Mouse (Mus musculus) embryonic facial prominence, embryonic 15.5 days (tissue): ENCODE measurements around the gene Abca1. TPM values are rescaled to one million over a fixed set of nuclear protein-coding genes. Genes with fewer than 3 reads are reported as not detected.

Experiments
- ATAC-seq: fragments of 200-750 bp; cut with Nextera tagmentation; 2 replicates; pipeline ENCODE4 v1.8.0; 2017; ENCODE audit warnings: low read depth, moderate TSS enrichment; ENCODE audit not compliant: insufficient number of reproducible peaks, low FRiP score, low TSS enrichment
- H3K27ac ChIP-seq: fragments of 300-500 bp; sonication (generic); replicated peaks from 2 replicates; pipeline ENCODE4 v1.5.1; 2015; ENCODE audit warnings: mild to moderate bottlenecking, inconsistent platforms
- H3K27me3 ChIP-seq: fragments of 300-500 bp; sonication (generic); 2 replicates; pipeline ENCODE4 v1.6.1; 2015; ENCODE audit warnings: inconsistent platforms
- H3K36me3 ChIP-seq: fragments of 300-500 bp; sonication (generic); 2 replicates; pipeline ENCODE4 v1.6.1; 2015; ENCODE audit warnings: mild to moderate bottlenecking, inconsistent platforms
- H3K4me1 ChIP-seq: fragments of 300-500 bp; sonication (generic); 2 replicates; pipeline ENCODE4 v1.6.1; 2015; ENCODE audit warnings: inconsistent platforms
- H3K4me2 ChIP-seq: fragments of 300-500 bp; sonication (generic); replicated peaks from 2 replicates; pipeline ENCODE4 v1.6.1; 2015; ENCODE audit warnings: mild to moderate bottlenecking, inconsistent platforms
- H3K4me3 ChIP-seq: fragments of 300-500 bp; sonication (generic); replicated peaks from 2 replicates; pipeline ENCODE4 v1.5.1; 2015; ENCODE audit warnings: mild to moderate bottlenecking, inconsistent platforms
- H3K9ac ChIP-seq: fragments of 300-500 bp; sonication (generic); 2 replicates; pipeline ENCODE4 v1.6.1; 2015; ENCODE audit warnings: inconsistent platforms
- H3K9me3 ChIP-seq: fragments of 300-500 bp; sonication (generic); replicated peaks from 2 replicates; pipeline ENCODE4 v1.6.1; 2016; ENCODE audit warnings: inconsistent platforms
- WGBS: fragments of 180-500 bp; shearing (Covaris S2); methylation state at CpG from one replicate; pipeline ENCODE4 v1.1.7; 2015; 5-methylcytosine and 5-hydroxymethylcytosine counted together
- polyA plus RNA-seq: library from polyadenylated mRNA; unstranded; fragments of >200 nt; fragmentation: Nextera tagmentation; extraction: Ambion mirVana; gene quantifications from 2 replicates; pipeline ENCODE4 v1.2.1, GENCODE M21; 2015

The Abca1 gene
- polyA plus RNA-seq, 1 experiment from 2014 or later = 8.2 TPM

DNA sequence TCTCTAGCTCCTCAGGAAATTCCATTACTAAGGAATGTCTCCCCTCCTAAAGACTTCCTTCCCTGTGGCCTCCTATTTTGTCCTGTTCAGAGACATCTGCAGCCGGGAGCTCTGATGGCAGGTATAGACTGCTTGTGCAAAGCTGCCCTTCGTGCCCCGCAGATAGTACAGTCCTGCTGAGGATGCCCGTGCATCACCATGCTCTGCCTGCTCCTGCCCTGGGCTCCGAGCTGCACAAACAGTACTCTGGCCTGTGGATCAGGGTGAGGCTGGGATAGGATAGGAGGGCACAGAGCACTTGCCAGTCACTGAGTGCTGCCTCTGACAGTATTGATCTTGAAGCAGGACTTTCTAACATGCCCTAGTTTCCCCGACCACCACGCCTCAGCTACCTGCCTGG, 18.8 kb upstream of the Abca1 start:
- H3K27me3 ChIP-seq = no peaks in the 10 kb centered on the region
- H3K4me2 ChIP-seq = no peak overlapping the region
- whole genome bisulfite sequencing = 78% methylated on average over 7 of the region's 7 CpGs
- H3K4me1 ChIP-seq = peaks cover 26% of the 10 kb centered on the region
- no peak overlapping the region for H3K4me3 ChIP-seq
- H3K9me3 ChIP-seq = no peaks in the 10 kb centered on the region
- H3K36me3 ChIP-seq = no peaks in the 10 kb centered on the region
- no peak; the same call in 1 of the 2 replicates for ATAC-seq
- no peak overlapping the region for H3K9ac ChIP-seq
- H3K27ac ChIP-seq = no peak overlapping the region

DNA sequence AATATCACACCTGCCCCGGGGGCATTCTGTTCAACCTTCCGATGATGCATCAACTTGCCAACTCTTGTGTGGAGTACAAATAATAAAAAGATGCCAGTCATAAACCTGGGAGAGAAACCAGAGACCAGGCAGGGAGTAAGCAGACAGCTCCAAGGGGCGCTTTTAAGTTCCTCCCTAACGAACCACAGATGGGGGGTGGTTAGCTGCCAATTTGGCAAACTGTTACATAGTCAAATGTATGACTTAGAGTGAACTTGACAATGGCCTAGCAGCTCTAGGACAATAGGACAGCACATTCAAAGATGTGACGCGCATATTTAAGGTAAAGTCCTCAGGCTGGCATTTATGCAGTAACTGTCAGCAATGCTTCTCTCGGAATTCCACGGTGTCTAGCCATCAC, 18.0 kb upstream of the Abca1 start:
- 64% methylated on average over 8 of the region's 8 CpGs for WGBS
- no peaks in the 10 kb centered on the region for H3K36me3 ChIP-seq
- ATAC-seq = no peak
- no peak overlapping the region for H3K4me2 ChIP-seq
- no peak overlapping the region for H3K9ac ChIP-seq
- peaks cover 26% of the 10 kb centered on the region for H3K4me1 ChIP-seq
- no peak overlapping the region for H3K4me3 ChIP-seq
- H3K27ac ChIP-seq = no peak overlapping the region
- H3K27me3 ChIP-seq = no peaks in the 10 kb centered on the region
- H3K9me3 ChIP-seq = no peaks in the 10 kb centered on the region

DNA sequence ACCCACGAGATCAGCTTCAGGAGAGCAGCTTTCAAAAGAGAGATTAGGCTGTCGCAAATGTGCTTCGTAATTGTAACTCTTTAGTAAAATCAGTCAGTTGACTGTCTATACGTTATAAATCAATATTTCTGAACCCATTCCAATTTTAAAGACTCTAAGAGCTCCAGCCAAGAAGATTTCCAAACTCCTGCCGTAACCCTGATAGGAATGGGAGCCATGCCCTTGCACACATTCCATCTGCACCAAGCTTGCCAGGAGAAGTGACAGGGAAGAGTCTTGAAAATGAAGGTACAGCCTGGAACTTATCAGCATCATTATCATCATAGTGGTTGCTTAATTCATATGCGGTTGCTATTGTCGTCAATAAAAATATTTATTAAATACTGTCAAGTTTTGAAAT, 15.2 kb upstream of the Abca1 start:
- Histone ChIP-seq H3K4me3 (no peak overlapping the region), H3K9me3 (no peaks in the 10 kb centered on the region), H3K27ac (no peak overlapping the region), H3K27me3 (no peaks in the 10 kb centered on the region), H3K4me2 (no peak overlapping the region), H3K36me3 (no peaks in the 10 kb centered on the region), H3K4me1 (peaks cover 18% of the 10 kb centered on the region), H3K9ac (no peak overlapping the region)
- WGBS = 83% methylated on average over 7 of the region's 7 CpGs
- no peak for ATAC-seq

DNA sequence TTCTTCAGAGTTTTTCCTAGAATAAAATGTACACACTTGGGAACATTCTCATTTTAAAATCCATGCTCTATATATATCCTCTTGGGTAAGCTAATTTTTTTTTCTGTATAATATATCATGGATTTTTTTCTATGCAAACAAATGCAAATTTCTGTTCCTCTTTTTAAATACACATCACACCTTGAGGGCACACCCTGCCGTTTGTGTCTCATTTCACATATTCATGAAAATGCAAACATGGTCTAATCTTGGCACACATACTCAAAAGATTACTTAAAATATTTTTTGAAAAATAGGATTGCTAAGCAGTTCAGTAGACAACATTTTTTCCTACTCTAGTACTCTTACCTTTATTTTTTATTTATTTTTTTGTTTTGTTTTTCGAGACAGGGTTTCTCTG, 10.7 kb upstream of the Abca1 start:
- WGBS = 70% methylated on average over 2 of the region's 2 CpGs
- no peak for ATAC-seq

DNA sequence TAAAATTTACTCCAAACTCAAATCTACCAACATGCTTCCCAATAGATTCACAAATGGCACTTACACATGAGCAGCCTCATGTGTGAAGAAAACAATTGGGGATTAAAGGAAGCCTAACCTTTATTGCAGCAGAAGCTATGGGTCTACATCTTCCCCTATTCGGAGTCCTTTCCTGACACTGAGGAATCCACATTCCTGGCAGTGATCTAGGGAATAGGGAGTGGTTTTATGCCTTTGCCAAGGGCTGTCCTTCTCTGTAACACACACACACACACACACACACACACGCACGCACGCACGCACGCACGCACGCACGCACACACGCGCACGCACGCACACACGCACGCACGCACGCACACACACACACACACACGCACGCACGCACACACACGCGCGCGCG, 5.5 kb upstream of the Abca1 start:
- Histone ChIP-seq H3K4me1 (peaks cover 3% of the 10 kb centered on the region; the same call in 1 of the 2 replicates), H3K9me3 (no peaks in the 10 kb centered on the region), H3K4me2 (no peak overlapping the region), H3K36me3 (no peaks in the 10 kb centered on the region), H3K4me3 (no peak overlapping the region), H3K27ac (no peak overlapping the region), H3K9ac (no peak overlapping the region), H3K27me3 (no peaks in the 10 kb centered on the region)
- ATAC-seq = no peak
- WGBS = 88% methylated on average over 17 of the region's 25 CpGs

More for the DNA sequence above, 10.7 kb upstream of the Abca1 start:
- no peaks in the 10 kb centered on the region for H3K27me3 ChIP-seq
- H3K9ac ChIP-seq = no peak overlapping the region
- H3K27ac ChIP-seq = no peak overlapping the region
- no peak overlapping the region for H3K4me2 ChIP-seq
- H3K36me3 ChIP-seq = no peaks in the 10 kb centered on the region
- no peaks in the 10 kb centered on the region for H3K4me1 ChIP-seq
- H3K9me3 ChIP-seq = no peaks in the 10 kb centered on the region
- H3K4me3 ChIP-seq = no peak overlapping the region

DNA sequence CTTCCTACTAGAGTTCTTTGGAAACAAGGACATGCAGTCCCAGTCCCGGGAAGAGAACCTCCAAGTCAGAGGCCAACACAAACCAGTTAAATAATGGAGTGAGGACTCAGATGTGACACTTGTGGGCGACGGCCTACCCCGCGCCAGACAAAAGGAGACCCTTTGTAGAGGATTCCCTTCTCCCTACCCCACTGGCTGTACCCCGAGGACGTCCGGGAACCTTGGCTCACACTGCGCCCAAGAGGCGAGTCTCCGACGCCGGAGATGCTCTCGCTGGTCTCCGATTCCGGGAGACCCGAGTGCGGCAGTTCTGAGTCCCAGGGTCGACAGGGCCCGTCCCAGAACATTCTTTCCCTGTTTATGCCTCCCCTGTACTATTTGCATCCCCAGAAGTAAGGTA, 519 bp downstream of the Abca1 start:
- Histone ChIP-seq H3K36me3 (no peaks in the 10 kb centered on the region), H3K9ac (peak overlapping the region; percentile 53), H3K4me3 (peak overlapping the region; percentile 73), H3K9me3 (no peaks in the 10 kb centered on the region), H3K27me3 (no peaks in the 10 kb centered on the region), H3K27ac (peak overlapping the region; percentile 81), H3K4me1 (peaks cover 7% of the 10 kb centered on the region; the same call in 1 of the 2 replicates), H3K4me2 (peak overlapping the region; percentile 87)
- under 1% methylated on average over 20 of the region's 20 CpGs for WGBS
- peak; percentile 32; the same call in 1 of the 2 replicates for ATAC-seq

DNA sequence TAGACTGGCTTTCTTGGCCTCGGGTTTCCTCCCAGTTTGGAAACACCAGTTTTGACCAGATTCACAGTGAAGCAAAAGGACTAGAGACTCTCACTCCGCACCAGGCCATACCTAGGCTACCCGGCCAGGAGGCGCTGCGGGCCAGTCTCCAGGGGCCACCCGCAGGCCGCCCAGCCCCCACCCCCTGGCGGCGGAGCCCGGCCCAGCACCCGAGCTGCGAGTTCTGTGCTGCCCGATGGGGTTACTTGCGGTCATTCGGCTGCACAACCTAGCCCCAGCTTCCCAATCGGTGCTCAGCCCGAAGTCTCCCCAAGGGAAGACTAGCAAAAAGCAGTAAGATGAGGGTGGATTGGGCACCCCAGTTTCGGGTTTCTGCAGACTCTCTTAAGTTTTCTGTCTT, 1.1 kb downstream of the Abca1 start:
- peaks cover 7% of the 10 kb centered on the region; the same call in 1 of the 2 replicates for H3K4me1 ChIP-seq
- H3K9ac ChIP-seq = peak overlapping the region; percentile 53
- peak overlapping the region; percentile 81 for H3K27ac ChIP-seq
- H3K36me3 ChIP-seq = no peaks in the 10 kb centered on the region
- peak overlapping the region; percentile 87 for H3K4me2 ChIP-seq
- peak overlapping the region; percentile 73 for H3K4me3 ChIP-seq
- H3K9me3 ChIP-seq = no peaks in the 10 kb centered on the region
- 1% methylated on average over 18 of the region's 18 CpGs for WGBS
- H3K27me3 ChIP-seq = no peaks in the 10 kb centered on the region
- ATAC-seq = peak; percentile 72

DNA sequence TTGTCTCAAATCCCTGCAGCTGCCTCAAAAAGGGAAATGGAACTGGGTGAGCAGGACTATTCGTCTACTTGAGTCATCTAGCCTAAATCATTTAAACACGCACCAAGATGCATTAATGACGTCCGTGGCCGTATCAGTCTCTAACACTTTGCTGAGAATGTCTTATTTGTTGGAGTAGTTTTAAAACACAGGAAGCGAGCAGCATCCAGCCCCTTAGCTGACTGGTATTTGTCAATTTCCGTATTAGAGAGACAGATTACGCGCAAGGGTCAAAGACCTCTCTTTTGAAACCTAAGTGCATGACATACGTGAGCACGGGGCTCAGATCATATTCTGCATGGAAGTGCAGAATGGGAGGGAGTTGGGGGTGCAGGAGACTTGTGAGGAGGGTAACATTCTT, 4.2 kb downstream of the Abca1 start:
- H3K4me1 ChIP-seq = peaks cover 11% of the 10 kb centered on the region
- H3K9ac ChIP-seq = no peak overlapping the region
- H3K27ac ChIP-seq = no peak overlapping the region
- ATAC-seq = no peak
- WGBS = 78% methylated on average over 11 of the region's 11 CpGs
- H3K4me3 ChIP-seq = no peak overlapping the region
- H3K27me3 ChIP-seq = no peaks in the 10 kb centered on the region
- H3K36me3 ChIP-seq = no peaks in the 10 kb centered on the region
- no peaks in the 10 kb centered on the region for H3K9me3 ChIP-seq
- H3K4me2 ChIP-seq = no peak overlapping the region

DNA sequence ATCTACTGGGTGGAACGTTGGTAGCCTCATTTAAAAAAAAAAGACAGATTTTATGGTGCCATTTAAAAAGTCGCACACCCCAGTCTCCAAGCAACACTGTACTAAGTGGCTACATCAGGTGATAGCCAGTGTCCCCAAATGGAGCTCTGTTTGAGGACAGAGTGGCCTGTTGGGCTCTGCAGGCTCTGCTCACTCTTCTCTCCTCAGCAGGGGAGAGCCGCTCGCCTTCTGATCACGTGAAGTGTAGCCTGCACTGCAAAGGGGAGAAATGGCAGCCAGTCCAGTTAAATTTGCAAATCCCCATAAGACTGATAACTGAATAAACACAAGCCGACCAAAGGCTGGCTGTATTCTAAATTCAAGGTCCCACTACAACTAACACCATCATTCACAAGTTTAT, 6.0 kb downstream of the Abca1 start:
- H3K27ac ChIP-seq = no peak overlapping the region
- no peak overlapping the region for H3K4me3 ChIP-seq
- H3K4me2 ChIP-seq = no peak overlapping the region
- peaks cover 6% of the 10 kb centered on the region; the same call in 1 of the 2 replicates for H3K4me1 ChIP-seq
- no peaks in the 10 kb centered on the region for H3K36me3 ChIP-seq
- H3K27me3 ChIP-seq = no peaks in the 10 kb centered on the region
- no peak for ATAC-seq
- 68% methylated on average over 6 of the region's 6 CpGs for WGBS
- H3K9me3 ChIP-seq = no peaks in the 10 kb centered on the region
- H3K9ac ChIP-seq = no peak overlapping the region

DNA sequence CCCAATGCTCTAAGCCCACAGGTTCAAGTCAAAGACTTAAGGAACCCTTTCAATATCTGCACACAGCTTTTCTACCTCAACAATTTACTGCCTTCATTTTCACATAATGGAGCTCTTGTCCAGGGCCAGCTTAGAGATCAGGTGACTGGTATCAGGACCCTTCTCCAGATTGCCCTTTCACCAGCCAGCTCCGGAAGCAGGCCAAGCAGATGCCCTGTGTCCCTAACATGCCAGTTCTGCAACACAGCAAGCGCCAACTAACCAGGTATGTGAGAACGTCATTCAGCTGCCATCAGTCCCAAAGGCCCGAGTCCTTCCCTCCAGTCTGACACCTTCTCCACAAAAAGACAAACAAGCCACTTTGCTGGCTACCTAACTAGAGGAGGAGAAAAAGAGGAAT, 6.6 kb downstream of the Abca1 start:
- Histone ChIP-seq H3K9me3 (no peaks in the 10 kb centered on the region), H3K4me2 (no peak overlapping the region), H3K9ac (no peak overlapping the region), H3K4me1 (peaks cover 6% of the 10 kb centered on the region; the same call in 1 of the 2 replicates), H3K4me3 (no peak overlapping the region), H3K36me3 (no peaks in the 10 kb centered on the region), H3K27me3 (no peaks in the 10 kb centered on the region), H3K27ac (no peak overlapping the region)
- no peak for ATAC-seq
- WGBS = 66% methylated on average over 4 of the region's 4 CpGs

DNA sequence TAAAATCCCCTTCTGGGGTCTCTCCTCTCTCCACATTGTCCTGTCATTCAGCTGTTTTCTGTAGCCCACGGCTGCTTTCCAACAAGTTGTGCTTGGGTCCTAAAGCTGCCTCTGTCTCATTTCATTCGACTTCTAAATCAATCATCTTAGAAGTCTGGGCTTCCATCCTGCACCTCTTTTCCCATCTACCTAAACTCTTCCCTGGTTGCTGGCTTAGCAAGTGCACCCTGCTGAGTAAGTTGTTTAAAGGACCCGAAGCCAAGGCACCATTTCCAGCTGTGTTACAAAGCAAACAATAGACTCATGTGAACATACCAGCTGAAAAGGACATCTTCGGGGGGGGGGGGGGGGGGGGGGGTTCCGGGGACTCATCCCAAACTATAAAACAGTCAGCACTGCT, 7.0 kb downstream of the Abca1 start:
- Histone ChIP-seq H3K9me3 (no peaks in the 10 kb centered on the region), H3K4me1 (peaks cover 6% of the 10 kb centered on the region; the same call in 1 of the 2 replicates), H3K4me3 (no peak overlapping the region), H3K27ac (no peak overlapping the region), H3K36me3 (no peaks in the 10 kb centered on the region), H3K9ac (no peak overlapping the region), H3K27me3 (no peaks in the 10 kb centered on the region), H3K4me2 (no peak overlapping the region)
- 32% methylated on average over 5 of the region's 5 CpGs for WGBS
- ATAC-seq = no peak

DNA sequence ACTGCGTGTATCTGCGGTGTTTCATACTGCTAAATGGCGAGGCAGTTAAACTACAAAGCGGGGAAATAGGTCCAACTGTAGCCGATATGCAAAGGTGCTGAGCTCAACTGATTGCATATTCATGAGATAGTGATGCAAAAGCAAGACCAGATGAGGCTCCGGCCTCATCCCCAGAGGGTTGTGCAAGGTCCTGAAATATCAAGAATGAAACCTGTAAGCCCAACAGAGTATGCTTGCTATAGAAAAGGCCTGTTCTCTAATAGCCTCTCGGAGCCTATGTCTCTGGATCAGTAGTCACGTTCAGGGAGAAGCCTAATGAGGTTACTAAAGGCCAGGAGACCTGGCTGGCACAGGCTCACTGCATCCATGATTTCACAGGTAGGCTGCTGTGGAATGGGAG, 9.2 kb downstream of the Abca1 start:
- no peaks in the 10 kb centered on the region for H3K27me3 ChIP-seq
- H3K4me2 ChIP-seq = no peak overlapping the region
- peaks cover 14% of the 10 kb centered on the region; the same call in 1 of the 2 replicates for H3K4me1 ChIP-seq
- no peaks in the 10 kb centered on the region for H3K9me3 ChIP-seq
- no peak for ATAC-seq
- H3K9ac ChIP-seq = no peak overlapping the region
- 71% methylated on average over 8 of the region's 8 CpGs for WGBS
- no peaks in the 10 kb centered on the region for H3K36me3 ChIP-seq
- H3K27ac ChIP-seq = no peak overlapping the region
- H3K4me3 ChIP-seq = no peak overlapping the region
